Mouse (Mus musculus): ENCODE data around the gene A930017K11Rik. TPM values are rescaled to one million over a fixed set of nuclear protein-coding genes. Genes with fewer than 3 reads are reported as not detected.

The A930017K11Rik gene
- total and polyA plus RNA-seq, 3 experiments: not detected

DNA sequence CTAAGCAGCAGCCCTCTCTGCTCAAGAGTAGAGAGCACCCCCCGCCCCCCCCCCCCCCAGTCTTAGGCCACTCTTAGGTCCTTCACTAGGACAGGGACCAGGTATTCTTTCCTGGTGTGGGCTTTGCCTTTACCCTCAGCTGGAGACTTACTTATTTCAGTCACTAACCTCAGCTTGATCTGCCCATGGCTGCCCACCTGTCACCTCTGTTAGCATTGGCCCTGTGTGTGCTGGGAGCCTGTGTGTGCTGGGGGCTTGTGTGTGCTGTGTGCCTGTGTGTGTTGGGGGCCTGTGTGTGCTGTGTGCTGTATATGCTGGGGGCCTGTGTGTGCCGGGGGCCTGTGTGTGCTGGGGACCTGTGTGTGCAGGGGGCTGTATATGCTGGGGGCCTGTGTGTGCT is 2.3 kb upstream of the A930017K11Rik start:
- no peak overlapping the region for H3K4me3 ChIP-seq (replicated peaks in 1 of 3; ENCODE audit: low read depth in 2 of 3, low read length in 2 of 3, poor library complexity in 1 of 3)
- no peaks in the 10 kb centered on the region for H3K9me3 ChIP-seq (replicated peaks; ENCODE audit: low read length)
- H3K36me3 ChIP-seq (replicated peaks in 1 of 2; ENCODE audit: control insufficient read depth in 1 of 2, insufficient read depth in 1 of 2, low read length in 1 of 2): peaks cover 7 to 29% of the 10 kb centered on the region in 2 experiments
- in situ Hi-C loops (cut with MboI; ENCODE audit: low pct_ligation_motif_present, low pct_unique_long_range_greater_than_20kb, low sequenced_read_pairs): no loop called here
- H3K4me2 ChIP-seq (ENCODE audit: insufficient read depth, low read depth, poor library complexity, severe bottlenecking): no peak overlapping the region
- no peak for DNase-seq (ENCODE audit: extremely low read depth)
- no peak overlapping the region for H3K9ac ChIP-seq (ENCODE audit: insufficient read depth, low read depth)
- H3K4me1 ChIP-seq (ENCODE audit: control insufficient read depth in 1 of 2, insufficient read depth in 2 of 2): peaks cover 2 to 3% of the 10 kb centered on the region in 2 experiments; a peak in 1 of 4 replicates
- TF ChIP-seq ZMIZ1 (IDR thresholded peaks at IDR 0.05; ENCODE audit: low read depth, low read length): no peak
- no peak for TF ChIP-seq ZNF384 (IDR thresholded peaks at IDR 0.05; ENCODE audit: low read depth, low read length)
- TF ChIP-seq RAD21 (IDR thresholded peaks at IDR 0.05; ENCODE audit: low read depth, low read length): no peak
- TF ChIP-seq KAT2A (IDR thresholded peaks at IDR 0.05; ENCODE audit: insufficient replicate concordance, low read length): no peak
- no peak for TF ChIP-seq MAZ (IDR thresholded peaks at IDR 0.05; ENCODE audit: low read depth, low read length)
- TF ChIP-seq ZC3H11A (IDR thresholded peaks at IDR 0.05; ENCODE audit: low read depth, low read length): no peak
- no peak for TF ChIP-seq SIN3A (IDR thresholded peaks at IDR 0.05; ENCODE audit: low read length)
- TF ChIP-seq CHD2 (IDR thresholded peaks at IDR 0.05; ENCODE audit: low read length): no peak
- TF ChIP-seq HCFC1 (IDR thresholded peaks at IDR 0.05; ENCODE audit: low read depth, low read length): no peak
- dilution Hi-C loops (cut with MboI; ENCODE audit: extremely low pct_ligation_motif_present, extremely low pct_unique_long_range_greater_than_20kb, low sequenced_read_pairs): no loop called here
- H3K27ac ChIP-seq (ENCODE audit: insufficient read depth, low read depth): no peak overlapping the region
- peaks cover 39% of the 10 kb centered on the region for H3K27me3 ChIP-seq (replicated peaks)
- no peaks in the 10 kb centered on the region for H3K79me2 ChIP-seq (replicated peaks; ENCODE audit: control insufficient read depth, extremely low read depth, insufficient read depth, poor library complexity, severe bottlenecking)

DNA sequence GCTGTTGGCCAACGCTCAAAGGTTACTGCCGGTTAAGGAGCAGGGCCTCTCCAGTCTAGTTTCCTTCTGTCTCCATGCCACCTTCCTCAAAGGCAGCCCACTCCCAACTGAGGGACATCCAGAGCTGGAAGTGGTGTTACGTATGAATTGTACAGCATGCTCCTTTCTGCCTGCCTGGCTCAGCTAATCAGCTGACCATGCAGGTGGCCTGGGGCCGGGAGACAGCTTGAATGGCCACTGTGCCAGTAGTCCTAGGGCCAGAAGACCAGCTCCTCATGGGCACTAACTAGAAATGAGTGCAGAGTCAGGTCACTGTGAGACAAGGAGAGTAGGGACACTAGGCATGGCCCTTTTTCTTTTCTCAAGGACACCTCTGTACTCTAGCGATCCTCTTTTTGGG is 796 bp upstream of the A930017K11Rik start:
- in situ Hi-C loops (cut with MboI; ENCODE audit: low pct_ligation_motif_present, low pct_unique_long_range_greater_than_20kb, low sequenced_read_pairs) (no loop called here), dilution Hi-C loops (cut with MboI; ENCODE audit: extremely low pct_ligation_motif_present, extremely low pct_unique_long_range_greater_than_20kb, low sequenced_read_pairs) (no loop called here)
- H3K27me3 ChIP-seq (replicated peaks): peaks cover 45% of the 10 kb centered on the region

More for the DNA sequence above, 796 bp upstream of the A930017K11Rik start:
- Histone ChIP-seq H3K79me2 (replicated peaks; ENCODE audit: control insufficient read depth, extremely low read depth, insufficient read depth, poor library complexity, severe bottlenecking) (no peaks in the 10 kb centered on the region), H3K36me3 (replicated peaks in 1 of 2; ENCODE audit: control insufficient read depth in 1 of 2, insufficient read depth in 1 of 2, low read length in 1 of 2) (peaks cover 3 to 16% of the 10 kb centered on the region in 2 experiments), H3K9me3 (replicated peaks; ENCODE audit: low read length) (no peaks in the 10 kb centered on the region), H3K4me2 (ENCODE audit: insufficient read depth, low read depth, poor library complexity, severe bottlenecking) (no peak overlapping the region), H3K4me1 (ENCODE audit: control insufficient read depth in 1 of 2, insufficient read depth in 2 of 2) (peaks cover 2 to 3% of the 10 kb centered on the region in 2 experiments; a peak in 1 of 4 replicates), H3K4me3 (replicated peaks in 1 of 3; ENCODE audit: low read depth in 2 of 3, low read length in 2 of 3, poor library complexity in 1 of 3) (no peak overlapping the region), H3K27ac (ENCODE audit: insufficient read depth, low read depth) (no peak overlapping the region), H3K9ac (ENCODE audit: insufficient read depth, low read depth) (no peak overlapping the region)
- no peak for TF ChIP-seq KAT2A (IDR thresholded peaks at IDR 0.05; ENCODE audit: insufficient replicate concordance, low read length)
- TF ChIP-seq MXI1 (IDR thresholded peaks at IDR 0.05; ENCODE audit: low read depth, low read length): no peak
- TF ChIP-seq SMC3 (IDR thresholded peaks at IDR 0.05; ENCODE audit: low read depth, low read length): no peak
- no peak for TF ChIP-seq IRF4 (IDR thresholded peaks at IDR 0.05; ENCODE audit: low read depth, low read length)
- TF ChIP-seq POLR2AphosphoS2 (IDR thresholded peaks at IDR 0.05; ENCODE audit: low read depth, low read length): no peak
- TF ChIP-seq JUND (conservative IDR thresholded peaks at IDR 0.05; ENCODE audit: low read depth, low read length): no peak
- no peak for TF ChIP-seq JUN (IDR thresholded peaks at IDR 0.05; ENCODE audit: insufficient read depth, low read depth, low read length)
- TF ChIP-seq EP300 (IDR thresholded peaks at IDR 0.05; ENCODE audit: low read length): no peak
- no peak for TF ChIP-seq HCFC1 (IDR thresholded peaks at IDR 0.05; ENCODE audit: low read depth, low read length)
- TF ChIP-seq BHLHE40 (IDR thresholded peaks at IDR 0.05; ENCODE audit: low read depth, low read length): no peak
- TF ChIP-seq RCOR1 (conservative IDR thresholded peaks at IDR 0.05; ENCODE audit: low read depth, low read length): no peak
- TF ChIP-seq ELF1 (IDR thresholded peaks at IDR 0.05; ENCODE audit: low read depth, low read length): no peak
- no peak for TF ChIP-seq GABPA (IDR thresholded peaks at IDR 0.05; ENCODE audit: insufficient replicate concordance, low read depth, low read length)
- no peak for DNase-seq (ENCODE audit: extremely low read depth)

Data from CH12.LX (cell line).